Mouse (Mus musculus) midbrain, embryonic 16.5 days (tissue): ENCODE measurements around the gene Arhgef3. TPM values are rescaled to one million over a fixed set of nuclear protein-coding genes. Genes with fewer than 3 reads are reported as not detected.
"Not testable (repeated sequence)": the region's sequence is repeated elsewhere in the genome, so short reads cannot be mapped to it uniquely, and the experiment has no call there.

Source experiments
- ATAC-seq: fragments of 200-750 bp; cut with Nextera tagmentation; 2 replicates; pipeline ENCODE4 v1.8.0; 2017; ENCODE audit warnings: moderate TSS enrichment
- H3K27ac ChIP-seq: fragments of 300-500 bp; sonication (generic); 2 replicates; pipeline ENCODE4 v1.5.1; 2014; ENCODE audit warnings: mild to moderate bottlenecking, low read length, mixed read lengths
- H3K27me3 ChIP-seq: fragments of 300-500 bp; sonication (generic); 2 replicates; pipeline ENCODE4 v1.6.1; 2014; ENCODE audit warnings: low read depth, low read length, mixed read lengths; ENCODE audit not compliant: control insufficient read depth, insufficient read depth
- H3K36me3 ChIP-seq: fragments of 300-500 bp; sonication (generic); 2 replicates; pipeline ENCODE4 v1.6.1; 2014; ENCODE audit warnings: mild to moderate bottlenecking, low read length, moderate library complexity, mixed read lengths; ENCODE audit not compliant: control insufficient read depth, insufficient read depth
- H3K4me1 ChIP-seq: fragments of 300-500 bp; sonication (generic); 2 replicates; pipeline ENCODE4 v1.6.1; 2014; ENCODE audit warnings: mild to moderate bottlenecking, low read length, mixed read lengths; ENCODE audit not compliant: control insufficient read depth, insufficient read depth
- H3K4me2 ChIP-seq: fragments of 300-500 bp; sonication (generic); 2 replicates; pipeline ENCODE4 v1.6.1; 2014; ENCODE audit warnings: mild to moderate bottlenecking, low read length, mixed read lengths
- H3K4me3 ChIP-seq: fragments of 300-500 bp; sonication (generic); 2 replicates; pipeline ENCODE4 v1.5.1; 2014; ENCODE audit warnings: low read depth, mild to moderate bottlenecking, low read length, moderate library complexity, mixed read lengths
- H3K9ac ChIP-seq: fragments of 300-500 bp; sonication (generic); 2 replicates; pipeline ENCODE4 v1.6.1; 2014; ENCODE audit warnings: low read depth, low read length, mixed read lengths
- H3K9me3 ChIP-seq: fragments of 300-500 bp; sonication (generic); replicated peaks from 2 replicates; pipeline ENCODE4 v1.6.1; 2014; ENCODE audit warnings: mild to moderate bottlenecking, low read length, mixed read lengths; ENCODE audit not compliant: control insufficient read depth, poor library complexity, severe bottlenecking
- WGBS: fragments of 180-500 bp; shearing (Covaris S2); extraction: QIAGEN DNeasy Blood & Tissue Kit; methylation state at CpG from one replicate; pipeline ENCODE4 v1.1.7; 2014; 5-methylcytosine and 5-hydroxymethylcytosine counted together
- polyA plus RNA-seq: library from polyadenylated mRNA; unstranded; fragments of >200 nt; fragmentation: Nextera tagmentation; extraction: Ambion mirVana; gene quantifications from 2 replicates; pipeline ENCODE4 v1.2.1, GENCODE M21; 2015

Gene Arhgef3
- polyA plus RNA-seq, 1 experiment from 2014 or later: 10.8 TPM

DNA sequence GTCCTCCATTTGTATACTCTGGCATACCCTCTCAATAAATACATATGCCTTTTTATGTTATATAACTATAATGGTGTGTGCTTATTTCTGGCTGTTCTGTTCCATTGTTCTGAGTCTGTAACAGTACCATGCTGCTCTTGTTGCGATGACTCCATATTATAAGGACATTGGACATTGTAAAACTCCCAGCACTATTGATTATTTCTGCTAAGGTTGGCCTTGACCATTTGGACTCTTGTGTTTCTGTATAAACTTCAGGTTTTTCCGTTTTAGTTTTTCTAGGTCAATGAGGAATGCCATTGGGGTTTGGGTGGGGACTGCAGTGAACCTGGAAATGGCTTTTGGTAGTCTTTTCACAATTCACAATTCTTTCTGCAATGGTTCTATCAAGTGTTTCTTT is 90.0 kb downstream of the Arhgef3 start:
- Histone ChIP-seq H3K9me3 (no peaks in the 10 kb centered on the region), H3K9ac (no peak overlapping the region), H3K27me3 (no peaks in the 10 kb centered on the region), H3K4me3 (no peak overlapping the region), H3K36me3 (no peaks in the 10 kb centered on the region), H3K27ac (no peak overlapping the region), H3K4me1 (no peaks in the 10 kb centered on the region), H3K4me2 (no peak overlapping the region)
- no peak for ATAC-seq
- 91% methylated on average over 2 of the region's 2 CpGs for WGBS

DNA sequence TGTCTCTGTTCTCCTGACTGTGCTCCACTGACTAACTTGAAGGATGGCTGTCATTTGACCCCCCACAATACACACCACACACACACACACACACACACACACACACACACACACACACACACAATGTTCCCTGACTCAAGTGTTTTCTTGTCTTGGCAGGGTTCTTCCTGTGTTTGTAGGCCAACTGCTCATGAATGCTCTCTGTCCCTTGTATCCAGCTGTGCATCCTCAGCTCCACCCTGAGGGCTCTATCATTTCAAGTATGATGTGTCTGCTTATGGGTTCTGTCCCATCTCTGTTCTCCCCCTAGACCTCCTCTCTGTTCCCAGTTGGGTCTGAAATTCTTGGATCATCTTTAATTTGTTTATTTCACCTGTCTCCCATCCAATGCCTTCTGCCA is 91.7 kb downstream of the Arhgef3 start:
- H3K4me1 ChIP-seq: no peaks in the 10 kb centered on the region
- ATAC-seq: no peak
- no peaks in the 10 kb centered on the region for H3K27me3 ChIP-seq
- H3K9me3 ChIP-seq: no peaks in the 10 kb centered on the region
- H3K4me2 ChIP-seq: no peak overlapping the region
- no peak overlapping the region for H3K9ac ChIP-seq
- H3K4me3 ChIP-seq: no peak overlapping the region
- H3K27ac ChIP-seq: no peak overlapping the region
- H3K36me3 ChIP-seq: no peaks in the 10 kb centered on the region

DNA sequence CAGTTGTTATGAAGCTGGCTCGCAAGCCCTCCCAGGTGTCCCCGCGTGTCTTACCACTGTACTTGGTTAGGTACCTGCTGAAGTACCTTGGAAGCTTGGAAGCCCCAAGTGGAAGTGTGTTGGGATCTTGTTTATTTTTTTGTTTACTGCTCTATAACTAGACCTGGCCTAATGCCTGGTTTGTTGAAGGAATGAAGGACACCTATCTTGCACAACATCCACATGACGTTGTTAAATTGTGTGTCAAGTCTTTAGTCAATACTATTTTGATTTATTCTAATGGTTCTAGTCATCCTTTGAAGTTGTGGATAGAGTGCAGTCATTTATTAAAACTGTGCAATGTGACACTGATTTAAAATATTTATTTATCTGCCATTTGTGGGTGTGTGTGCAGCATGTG is 94.8 kb downstream of the Arhgef3 start:
- Histone ChIP-seq H3K9me3 (no peaks in the 10 kb centered on the region), H3K27me3 (no peaks in the 10 kb centered on the region), H3K9ac (no peak overlapping the region), H3K4me2 (no peak overlapping the region), H3K4me3 (no peak overlapping the region), H3K27ac (no peak overlapping the region), H3K4me1 (no peaks in the 10 kb centered on the region), H3K36me3 (no peaks in the 10 kb centered on the region)
- no peak for ATAC-seq
- 97% methylated on average over 4 of the region's 4 CpGs for WGBS

DNA sequence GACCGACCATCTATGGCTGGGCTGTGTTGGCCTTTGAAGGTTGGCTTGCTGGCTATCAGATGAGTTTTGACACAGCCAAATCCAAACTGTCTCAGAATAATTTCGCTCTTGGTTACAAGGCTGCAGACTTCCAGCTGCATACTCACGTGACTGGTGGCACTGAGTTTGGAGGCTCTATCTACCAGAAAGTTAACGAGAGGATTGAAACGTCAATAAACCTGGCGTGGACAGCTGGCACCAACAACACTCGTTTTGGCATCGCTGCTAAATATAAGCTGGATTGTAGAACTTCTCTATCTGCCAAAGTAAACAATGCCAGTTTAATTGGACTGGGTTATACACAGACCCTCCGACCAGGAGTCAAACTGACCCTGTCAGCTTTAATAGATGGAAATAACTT is 96.1 kb downstream of the Arhgef3 start:
- H3K4me1 ChIP-seq, H3K4me3 ChIP-seq, H3K27ac ChIP-seq, H3K27me3 ChIP-seq, H3K9ac ChIP-seq, H3K36me3 ChIP-seq, H3K9me3 ChIP-seq, ATAC-seq, H3K4me2 ChIP-seq: not testable (repeated sequence)
- 87% methylated on average over 9 of the region's 9 CpGs for WGBS

DNA sequence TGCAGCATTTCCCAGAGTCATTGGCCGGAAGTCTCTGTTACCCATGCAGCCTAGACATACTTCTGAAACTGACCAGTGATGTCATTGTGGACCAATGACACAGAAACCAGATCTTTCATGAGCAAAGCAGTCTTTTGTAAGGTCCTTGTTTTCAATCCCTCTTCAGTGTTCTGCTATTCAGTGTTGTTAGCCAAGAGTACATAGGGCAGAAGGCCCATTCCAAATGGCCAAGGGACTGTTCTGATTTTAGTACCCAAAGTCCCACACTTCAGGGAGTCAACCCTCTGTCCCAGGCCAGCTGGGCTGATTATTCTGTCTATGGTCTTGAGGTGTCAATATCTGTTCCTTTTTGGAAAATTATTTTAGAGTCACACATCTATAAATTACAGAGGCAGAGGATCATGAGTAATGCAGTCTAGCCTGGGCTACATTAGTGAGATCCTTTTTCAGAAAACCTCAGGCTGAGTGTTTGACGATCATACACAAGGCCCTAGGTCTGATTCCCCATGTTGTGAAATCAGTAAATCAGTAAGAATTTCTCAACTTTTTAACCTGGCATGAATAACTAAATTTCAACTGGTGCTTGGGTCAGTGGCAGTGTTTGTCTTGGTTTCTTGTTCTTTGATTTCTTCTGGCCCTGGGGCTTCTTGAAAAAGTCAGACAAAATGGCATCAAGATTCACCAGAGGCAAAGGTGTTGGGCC is 97.2 kb downstream of the Arhgef3 start:
- Histone ChIP-seq H3K36me3 (no peaks in the 10 kb centered on the region), H3K9ac (no peak overlapping the region), H3K4me2 (no peak overlapping the region), H3K4me3 (no peak overlapping the region), H3K27me3 (no peaks in the 10 kb centered on the region), H3K27ac (no peak overlapping the region), H3K9me3 (no peaks in the 10 kb centered on the region), H3K4me1 (no peaks in the 10 kb centered on the region)
- ATAC-seq: no peak
- WGBS: 91% methylated on average over 2 of the region's 2 CpGs

DNA sequence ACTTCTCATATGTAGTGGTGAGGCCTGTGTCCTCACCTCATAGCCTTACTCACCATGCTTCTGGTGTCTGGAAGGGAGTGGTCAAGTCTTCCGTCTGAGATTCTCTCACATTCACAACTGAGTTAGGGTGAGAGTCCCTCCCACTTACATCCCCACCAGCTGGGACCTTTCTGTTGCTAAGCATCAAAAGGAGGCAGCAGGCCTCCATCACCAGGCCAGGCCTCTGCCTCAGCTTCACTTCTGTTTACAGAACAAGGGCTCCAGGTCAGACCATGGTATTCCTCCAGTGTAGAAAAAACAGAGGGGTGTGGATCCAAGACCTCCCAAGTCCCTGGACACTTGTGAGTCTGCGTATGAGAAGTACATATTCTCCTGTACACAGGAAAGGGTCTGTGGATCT is 99.5 kb downstream of the Arhgef3 start:
- H3K4me2 ChIP-seq: no peak overlapping the region
- H3K27ac ChIP-seq: no peak overlapping the region
- no peaks in the 10 kb centered on the region for H3K27me3 ChIP-seq
- no peaks in the 10 kb centered on the region for H3K4me1 ChIP-seq
- no peaks in the 10 kb centered on the region for H3K36me3 ChIP-seq
- no peak overlapping the region for H3K4me3 ChIP-seq
- H3K9ac ChIP-seq: no peak overlapping the region
- 89% methylated on average over 2 of the region's 2 CpGs for WGBS
- H3K9me3 ChIP-seq: no peaks in the 10 kb centered on the region
- no peak for ATAC-seq

DNA sequence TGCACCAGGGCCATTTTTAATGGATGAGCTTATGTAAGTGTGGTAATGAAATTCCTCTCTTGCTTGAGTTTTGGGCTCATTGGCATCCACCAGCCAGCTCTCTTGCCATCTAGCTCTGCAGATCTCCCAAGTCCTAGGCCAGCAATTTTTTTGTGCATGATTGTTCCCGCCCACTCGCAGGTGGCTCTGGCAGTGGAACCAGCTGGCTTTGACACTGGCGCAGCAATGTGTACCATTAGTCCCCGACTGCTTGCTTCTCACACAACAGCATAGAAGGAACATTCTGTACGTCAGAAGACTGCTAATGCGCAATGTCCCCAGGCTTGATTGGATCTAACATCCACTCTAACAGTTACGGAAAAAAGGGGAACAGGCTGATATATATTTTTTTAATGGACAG is 105.0 kb downstream of the Arhgef3 start:
- Histone ChIP-seq H3K36me3 (no peaks in the 10 kb centered on the region), H3K4me1 (no peaks in the 10 kb centered on the region), H3K9ac (no peak overlapping the region), H3K9me3 (no peaks in the 10 kb centered on the region), H3K4me3 (no peak overlapping the region), H3K27me3 (no peaks in the 10 kb centered on the region), H3K4me2 (no peak overlapping the region), H3K27ac (no peak overlapping the region)
- WGBS: 84% methylated on average over 7 of the region's 7 CpGs
- no peak for ATAC-seq

DNA sequence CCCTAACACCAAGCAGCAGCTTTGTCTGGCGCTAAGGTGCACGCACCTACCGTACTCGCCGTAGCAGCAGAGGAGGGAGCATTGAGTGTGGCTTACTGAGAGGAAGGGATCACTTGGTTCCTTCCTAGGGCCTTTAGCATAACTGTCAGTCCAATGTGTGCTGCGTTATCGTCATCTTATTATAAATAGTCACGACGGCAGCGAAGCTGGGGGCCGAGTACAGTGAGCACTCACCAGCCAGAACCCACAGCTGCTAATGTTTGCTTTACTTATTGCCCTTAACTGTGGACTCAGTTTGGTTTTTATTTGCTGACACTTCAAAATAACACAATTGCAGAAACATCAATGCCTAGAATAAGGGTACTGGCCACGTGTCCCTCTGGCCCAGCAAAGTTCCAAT is 105.6 kb downstream of the Arhgef3 start:
- no peak overlapping the region for H3K9ac ChIP-seq
- H3K9me3 ChIP-seq: no peaks in the 10 kb centered on the region
- H3K27me3 ChIP-seq: no peaks in the 10 kb centered on the region
- H3K4me2 ChIP-seq: no peak overlapping the region
- no peaks in the 10 kb centered on the region for H3K36me3 ChIP-seq
- H3K4me1 ChIP-seq: no peaks in the 10 kb centered on the region
- no peak overlapping the region for H3K27ac ChIP-seq
- WGBS: 91% methylated on average over 12 of the region's 12 CpGs
- ATAC-seq: no peak
- H3K4me3 ChIP-seq: no peak overlapping the region

DNA sequence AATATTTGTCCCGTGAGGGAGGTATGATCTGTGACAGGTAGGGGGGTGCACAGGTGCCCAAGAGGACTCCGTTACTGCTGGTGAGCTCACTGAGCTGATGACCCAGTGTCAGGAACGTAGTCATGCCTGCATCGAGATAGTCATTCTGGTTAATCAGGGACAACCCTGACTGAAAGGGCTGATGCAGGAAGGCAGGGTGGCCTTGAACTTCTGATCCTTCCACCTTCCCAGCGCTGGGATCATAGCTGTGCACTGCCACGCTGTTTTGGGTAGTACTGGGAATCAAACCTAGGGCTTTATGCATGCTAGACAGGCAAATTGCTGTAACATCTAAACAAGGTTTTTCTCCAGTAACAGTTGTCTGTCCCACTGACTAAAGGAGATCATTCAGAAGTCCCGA is 109.9 kb downstream of the Arhgef3 start:
- Histone ChIP-seq H3K36me3 (no peaks in the 10 kb centered on the region), H3K9ac (no peak overlapping the region), H3K27ac (no peak overlapping the region), H3K4me3 (no peak overlapping the region), H3K27me3 (no peaks in the 10 kb centered on the region), H3K4me1 (no peaks in the 10 kb centered on the region), H3K4me2 (no peak overlapping the region), H3K9me3 (no peaks in the 10 kb centered on the region)
- WGBS: 85% methylated on average over 7 of the region's 7 CpGs
- no peak for ATAC-seq
